Mouse (Mus musculus) testis, postnatal 14 days (tissue): ENCODE data around the gene Sdhaf3.
"Not testable (repeated sequence)": the region's sequence is repeated elsewhere in the genome, so short reads cannot be mapped to it uniquely, and the experiment has no call there.

Source experiments
- DNase-seq: peaks from one replicate; pipeline ENCODE4 v3.0.0; 2021; ENCODE audit warnings: low spot score

Sdhaf3 gene

DNA sequence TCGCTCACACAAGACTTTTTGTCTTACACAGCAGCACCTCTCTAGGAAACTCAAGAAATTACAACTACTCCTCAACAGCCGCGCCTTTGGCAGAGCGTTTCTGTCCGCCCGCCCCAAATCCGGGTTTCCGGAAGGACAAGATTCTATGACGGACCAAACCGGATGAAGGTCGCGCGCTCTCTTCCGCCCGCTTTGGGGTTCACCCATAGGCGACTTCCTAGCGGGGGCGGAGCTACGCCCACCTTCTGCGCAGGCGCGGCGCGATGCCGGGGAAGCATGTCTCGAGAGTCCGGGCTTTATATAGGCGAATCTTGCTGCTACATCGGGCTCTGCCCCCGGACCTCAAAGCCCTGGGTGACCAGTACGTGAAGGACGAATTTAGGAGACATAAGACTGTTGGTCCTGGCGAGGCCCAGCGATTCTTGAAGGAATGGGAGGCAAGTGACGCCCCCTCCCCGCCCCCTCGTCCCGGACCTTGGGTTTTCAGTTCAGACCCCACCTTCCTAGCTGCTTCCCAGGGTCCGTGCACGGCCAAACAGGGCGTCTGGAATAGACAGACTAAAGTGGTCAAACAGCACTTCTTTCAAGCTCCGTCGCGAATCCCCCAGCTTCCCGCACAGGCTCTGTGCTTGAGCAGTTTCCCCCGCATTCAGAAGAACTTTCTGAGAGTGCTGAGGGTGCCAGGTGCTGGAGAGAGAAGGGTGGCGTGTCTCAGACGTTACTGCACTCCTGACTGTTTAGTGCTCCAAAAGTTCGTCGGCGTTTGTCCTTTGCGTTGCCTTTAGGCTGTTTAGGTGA lies at the start of gene Sdhaf3:
Gene Sdhaf3, plus strand, starts transcription at position 241 of the 798 bp plus-strand sequence.
- peak; percentile 95 for DNase-seq

- DNase-seq, result peak; percentile 33
Measured at GRCm38 (mm10) chr6:6909586-6909985, 46.2 kb upstream of the Sdhaf3 start.

GRCm38 (mm10) chr6:6914304-6914703 lies 41.5 kb upstream of the Sdhaf3 start:
- DNase-seq, result no peak

DNA sequence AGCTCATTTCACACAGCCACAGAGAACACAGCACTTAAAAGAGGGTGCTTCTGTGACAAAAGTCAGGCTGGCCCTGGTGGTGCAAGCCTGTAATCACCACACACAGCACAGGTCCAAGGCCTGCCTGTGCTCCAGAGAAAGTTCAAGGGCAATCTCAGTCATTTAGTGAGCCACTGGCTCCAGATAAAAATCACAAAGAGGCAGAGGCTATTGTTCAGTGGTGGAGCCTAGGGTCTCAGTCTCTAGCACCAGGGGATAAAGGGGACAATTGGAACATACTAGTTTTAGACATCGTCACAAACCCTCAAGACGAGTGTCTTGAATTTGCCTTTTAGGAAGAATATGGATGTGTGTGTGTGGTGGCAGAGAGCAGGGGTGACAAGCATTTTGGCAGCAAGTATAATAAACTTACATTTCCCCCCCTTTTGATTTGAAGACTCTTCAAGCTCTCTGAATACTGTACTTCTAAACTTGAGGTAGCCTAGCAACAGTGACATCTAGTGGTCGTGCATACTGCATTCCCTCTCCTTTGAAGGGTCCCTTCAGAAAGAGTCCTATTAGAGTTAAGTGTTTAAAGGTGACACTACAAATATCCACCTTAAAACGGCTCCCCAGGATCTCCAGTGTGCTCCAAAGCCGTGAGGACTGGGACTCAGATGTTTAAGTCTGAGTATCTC lies 40.8 kb upstream of the Sdhaf3 start:
- DNase-seq, result no peak

- DNase-seq, result no peak
Measured at GRCm38 (mm10) chr6:6915526-6915915, 40.3 kb upstream of the Sdhaf3 start.

GRCm38 (mm10) chr6:6917334-6917733 lies 38.5 kb upstream of the Sdhaf3 start:
- DNase-seq, result no peak

DNA sequence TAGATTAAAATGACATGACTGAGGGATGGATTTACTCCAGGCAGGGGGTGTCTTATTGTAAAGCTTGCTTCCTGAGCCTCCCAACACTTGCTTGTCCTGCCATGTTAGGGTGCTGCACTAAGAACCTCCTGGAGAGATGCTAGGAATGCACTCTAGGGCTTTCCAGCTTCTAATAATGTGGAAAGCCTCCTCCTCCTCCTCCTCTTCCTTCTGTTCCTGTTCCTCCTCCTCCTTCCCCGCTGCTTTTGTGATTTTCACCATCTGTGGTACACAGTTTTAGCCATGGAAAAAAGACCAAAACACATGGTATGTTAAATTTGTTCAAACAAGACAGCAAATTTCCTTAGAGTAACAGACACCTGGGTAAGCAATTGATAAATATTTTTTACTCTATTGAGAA lies 30.5 kb upstream of the Sdhaf3 start:
- no peak for DNase-seq

- no peak for DNase-seq
Measured at GRCm38 (mm10) chr6:6930831-6931230, 25.0 kb upstream of the Sdhaf3 start.

DNA sequence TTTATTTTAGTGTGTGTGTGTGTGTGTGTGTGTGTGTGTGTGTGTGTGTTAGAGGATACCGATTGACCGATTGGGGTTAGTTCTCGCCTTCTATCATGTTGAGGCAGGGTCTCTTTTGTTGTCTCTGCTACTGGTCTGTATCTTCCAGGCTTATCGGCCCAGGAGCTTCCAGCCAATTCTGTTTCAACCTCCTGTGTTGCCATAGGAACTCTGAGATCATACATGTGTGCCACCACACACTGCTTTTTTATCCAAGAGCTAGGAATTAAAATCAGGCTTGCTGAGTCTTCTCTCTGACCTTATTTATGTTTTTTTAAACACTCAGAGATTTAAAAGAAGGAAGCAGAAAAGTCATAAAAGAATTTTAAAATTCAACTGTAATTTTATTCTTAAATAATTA lies 24.3 kb upstream of the Sdhaf3 start:
- DNase-seq, result no peak

- no peak for DNase-seq
Measured at GRCm38 (mm10) chr6:6940845-6941244, 15.0 kb upstream of the Sdhaf3 start.

DNA sequence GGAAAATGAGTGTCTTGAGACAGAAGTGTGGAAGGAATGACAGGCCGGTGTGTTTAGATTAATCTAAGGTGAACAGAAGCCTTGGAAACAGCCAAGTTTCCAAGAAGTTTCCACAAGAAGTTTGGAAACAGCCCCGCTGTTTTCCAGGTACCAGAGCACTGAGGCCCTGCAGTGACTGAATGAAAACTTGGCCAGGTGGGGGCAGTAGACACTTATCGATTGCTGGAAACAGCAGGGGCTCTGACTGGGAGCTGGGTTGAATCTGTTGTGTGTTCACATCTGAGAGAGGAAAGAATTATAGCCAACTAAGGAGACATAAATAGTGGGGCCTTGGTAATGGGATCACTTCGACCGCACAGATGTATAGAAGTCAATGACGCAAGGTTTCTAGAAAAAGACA lies 13.0 kb upstream of the Sdhaf3 start:
- peak; percentile 26 for DNase-seq

- no peak for DNase-seq
Measured at GRCm38 (mm10) chr6:6947650-6948049, 8.2 kb upstream of the Sdhaf3 start.

DNA sequence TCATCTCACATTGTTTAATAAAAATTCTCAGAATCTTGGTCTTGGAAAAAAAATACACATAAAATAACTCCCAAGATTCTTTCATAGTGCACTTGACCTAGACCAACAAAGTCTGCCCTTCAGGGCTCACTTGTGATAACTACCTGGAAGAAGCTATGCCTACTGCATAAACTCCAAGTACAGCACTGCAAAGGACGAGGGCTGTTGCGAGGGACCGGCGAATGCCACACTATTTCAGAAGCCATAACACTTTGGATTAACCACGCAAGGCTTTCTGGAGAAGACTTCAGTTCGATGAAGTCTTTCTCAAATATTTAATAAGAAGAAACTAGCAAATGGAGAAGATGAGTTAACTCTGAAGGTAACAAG lies 425 bp upstream of the Sdhaf3 start:
- DNase-seq, result no peak

GRCm38 (mm10) chr6:6959234-6959633 lies 3.4 kb downstream of the Sdhaf3 start:
- DNase-seq, result not testable (repeated sequence)

DNA sequence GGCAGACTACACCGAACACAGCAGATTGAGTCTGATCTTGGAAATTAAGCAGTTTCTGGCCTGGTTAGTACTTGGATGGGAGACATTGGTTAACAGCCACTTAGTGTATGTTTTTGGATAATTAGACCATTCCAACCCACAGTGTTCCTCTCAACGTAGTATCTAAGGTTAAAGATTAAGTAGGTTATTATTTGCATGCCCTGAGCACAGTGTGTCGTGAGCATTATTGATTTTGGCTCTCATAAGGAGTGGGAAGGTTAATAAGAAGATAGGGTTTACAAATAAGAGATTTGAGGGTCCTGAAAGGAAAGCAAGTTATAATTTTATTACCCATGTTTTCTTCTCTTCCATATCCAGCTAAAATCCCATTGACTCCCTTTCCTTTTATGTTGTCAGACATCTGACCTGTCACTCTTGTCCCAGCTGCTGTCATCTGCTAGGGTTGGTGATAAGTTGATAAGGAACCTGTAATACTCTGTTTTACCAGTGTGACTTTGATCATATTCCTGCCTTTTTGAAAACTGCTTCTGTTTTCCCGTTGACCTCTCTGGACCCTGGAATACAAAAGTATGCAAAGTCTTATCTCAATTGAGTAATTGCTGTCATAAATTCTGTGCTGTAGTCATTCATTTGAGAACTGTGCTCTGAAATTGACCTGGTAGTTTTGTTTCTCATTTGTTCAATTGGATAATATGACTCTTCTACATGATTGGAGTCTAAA lies 41.6 kb downstream of the Sdhaf3 start:
- no peak for DNase-seq

DNA sequence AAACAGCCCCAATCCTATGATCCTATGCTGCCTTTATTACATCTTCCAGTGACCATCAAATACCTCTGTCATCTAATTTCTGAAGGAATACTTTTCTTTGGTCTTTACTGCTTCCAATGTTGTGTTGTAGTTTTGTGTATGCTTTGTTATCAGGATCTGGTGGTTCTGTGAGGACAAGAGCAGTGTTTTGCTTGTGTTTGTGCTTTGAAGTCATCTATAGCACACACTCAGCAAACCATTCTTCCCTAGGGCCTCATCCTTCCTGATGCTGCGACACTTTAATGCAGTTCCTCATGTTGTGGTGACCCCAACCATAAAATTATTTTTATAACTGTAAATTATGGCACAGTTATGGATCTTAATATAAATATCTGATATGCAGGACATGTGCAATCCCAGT lies 42.2 kb downstream of the Sdhaf3 start:
- DNase-seq, result no peak

DNA sequence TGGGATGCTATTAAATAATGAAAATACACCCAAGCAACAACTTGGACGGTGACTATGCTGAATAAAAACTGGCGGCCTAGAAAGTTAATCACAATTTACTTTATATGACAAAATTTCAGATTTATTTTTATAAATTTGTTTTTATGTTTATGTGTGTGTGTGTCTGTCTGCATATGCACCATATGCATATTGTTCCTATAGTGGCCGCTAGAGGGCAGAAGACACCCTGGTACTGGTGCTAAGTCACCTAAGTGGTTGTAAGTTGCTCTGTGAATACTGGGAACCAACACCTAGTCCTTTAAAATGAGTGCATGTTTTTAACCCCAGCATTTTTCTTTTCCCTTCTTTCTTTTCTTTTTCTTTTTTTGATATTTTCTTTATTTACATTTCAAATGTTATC lies 43.2 kb downstream of the Sdhaf3 start:
- DNase-seq, result no peak

GRCm38 (mm10) chr6:7003085-7003484 lies 47.3 kb downstream of the Sdhaf3 start:
- no peak for DNase-seq

GRCm38 (mm10) chr6:7004005-7004404 lies 48.2 kb downstream of the Sdhaf3 start:
- DNase-seq, result no peak

- DNase-seq, result no peak
Measured at GRCm38 (mm10) chr6:7038087-7038486, 82.3 kb downstream of the Sdhaf3 start.

- DNase-seq, result no peak
Measured at GRCm38 (mm10) chr6:7038835-7039234, 83.0 kb downstream of the Sdhaf3 start.

GRCm38 (mm10) chr6:7041912-7042311 lies 86.1 kb downstream of the Sdhaf3 start:
- DNase-seq, result no peak

DNA sequence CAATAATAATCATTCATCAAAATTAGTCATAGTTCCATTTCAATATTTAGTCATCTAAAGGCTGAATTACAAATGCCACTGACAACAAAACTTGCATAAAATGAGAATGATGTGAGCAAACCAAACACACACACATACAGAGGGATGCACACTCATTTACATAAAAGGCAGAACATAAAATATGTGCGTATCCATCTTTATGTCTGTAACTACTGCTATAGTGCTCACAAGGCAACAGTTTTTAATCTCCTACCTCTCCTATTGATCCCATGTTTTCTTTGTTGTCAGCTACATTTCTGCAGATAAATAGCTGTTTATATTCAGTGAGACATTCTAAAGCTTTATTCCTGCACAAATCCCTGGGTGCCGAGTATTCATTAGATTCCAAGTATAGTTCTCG lies 107.0 kb downstream of the Sdhaf3 start:
- no peak for DNase-seq
